Mouse (Mus musculus): Measurements from ENCODE around the gene Dagla.

The Dagla gene

GRCm38 (mm10) chr19:10304810-10305544 lies at the start of gene Dagla:
Gene Dagla, minus strand, starts transcription at chr19:10304877.
- DNase-seq (ENCODE audit: low spot score in 2 of 2) = peak in 1 of 2 experiments; percentile 86

DNA sequence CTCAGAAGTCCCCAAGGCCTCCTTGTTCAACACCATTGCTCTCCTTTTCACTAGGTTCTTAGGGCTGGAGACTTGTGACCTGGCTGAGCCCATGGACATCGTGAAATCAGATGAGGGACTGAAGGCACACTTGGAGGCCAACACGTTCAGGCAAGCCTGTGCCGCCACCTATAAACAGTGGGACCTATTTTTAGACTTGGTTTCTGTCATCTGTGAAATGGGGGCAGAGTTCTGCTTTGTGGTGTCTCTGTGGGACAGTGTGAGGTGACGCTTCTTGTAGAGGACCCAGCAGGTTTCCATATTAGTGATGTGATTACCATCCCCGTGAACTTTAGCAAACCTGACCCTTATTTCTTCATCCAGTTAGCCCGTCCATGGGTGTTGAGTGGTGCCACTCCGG lies 47.5 kb upstream of the Dagla start:
- DNase-seq (ENCODE audit: low spot score in 2 of 2) = no peak

- DNase-seq (ENCODE audit: low spot score in 2 of 2) = no peak
These were observed 43.1 kb upstream of the Dagla start for GRCm38 (mm10) chr19:10347628-10348273.

- no peak for DNase-seq (ENCODE audit: low spot score in 2 of 2)
These were observed 41.0 kb upstream of the Dagla start for GRCm38 (mm10) chr19:10345696-10346095.

- DNase-seq (ENCODE audit: low spot score in 2 of 2) = no peak
These were observed 39.2 kb upstream of the Dagla start for GRCm38 (mm10) chr19:10343866-10344265.

DNA sequence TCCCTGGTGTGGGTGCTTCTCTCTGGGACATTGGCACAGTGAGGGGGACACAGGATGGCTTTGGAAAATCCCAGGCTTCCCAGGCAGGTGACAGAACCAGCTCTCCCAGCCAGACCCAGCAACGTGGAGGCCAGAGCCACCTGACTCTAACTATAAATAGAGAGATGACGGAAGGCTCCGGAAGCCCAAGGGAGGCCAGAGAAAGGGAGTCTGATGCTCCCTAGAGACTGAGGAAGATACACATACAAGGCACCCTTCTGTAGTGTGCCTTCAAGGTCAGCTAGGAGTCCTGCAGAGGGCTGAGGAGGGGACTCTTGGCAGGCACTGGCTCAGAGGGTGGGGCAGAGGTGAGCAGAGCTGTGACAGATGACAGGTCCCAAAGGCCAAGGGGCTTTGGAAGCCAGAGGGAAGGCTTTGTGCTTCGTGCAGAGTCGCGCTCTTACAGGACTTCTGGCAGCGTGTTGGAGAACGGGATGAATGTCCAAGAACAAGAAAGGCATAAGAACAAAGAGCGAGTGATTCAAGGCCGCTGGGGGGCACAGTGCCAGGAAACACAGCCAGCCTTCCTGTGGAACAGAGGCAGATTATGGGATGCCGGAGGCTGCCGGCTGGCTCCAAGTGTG lies 37.3 kb upstream of the Dagla start:
- peak; percentile 72 to 74 for DNase-seq (ENCODE audit: low spot score in 2 of 2)

DNA sequence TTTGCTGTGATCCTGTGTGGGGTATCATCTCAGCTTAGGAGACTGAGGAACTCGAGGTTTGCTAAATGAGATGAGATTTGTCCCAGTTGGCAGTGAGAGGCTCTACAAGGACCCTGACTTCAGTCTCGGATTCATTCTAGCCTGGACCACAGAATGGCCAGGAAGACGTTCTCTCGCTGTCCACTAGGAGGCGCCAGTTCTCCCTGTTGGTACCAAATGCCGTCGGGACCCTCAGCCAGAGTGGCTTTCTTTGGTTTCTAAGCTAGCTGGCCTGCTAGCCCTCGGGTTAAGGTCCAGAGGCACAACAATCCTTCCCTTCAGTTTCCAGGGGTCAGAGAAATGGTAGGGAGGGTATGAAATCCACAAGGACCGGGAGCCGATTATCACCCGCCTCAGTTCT lies 36.5 kb upstream of the Dagla start:
- peak; percentile 39 to 59 for DNase-seq (ENCODE audit: low spot score in 2 of 2)

DNA sequence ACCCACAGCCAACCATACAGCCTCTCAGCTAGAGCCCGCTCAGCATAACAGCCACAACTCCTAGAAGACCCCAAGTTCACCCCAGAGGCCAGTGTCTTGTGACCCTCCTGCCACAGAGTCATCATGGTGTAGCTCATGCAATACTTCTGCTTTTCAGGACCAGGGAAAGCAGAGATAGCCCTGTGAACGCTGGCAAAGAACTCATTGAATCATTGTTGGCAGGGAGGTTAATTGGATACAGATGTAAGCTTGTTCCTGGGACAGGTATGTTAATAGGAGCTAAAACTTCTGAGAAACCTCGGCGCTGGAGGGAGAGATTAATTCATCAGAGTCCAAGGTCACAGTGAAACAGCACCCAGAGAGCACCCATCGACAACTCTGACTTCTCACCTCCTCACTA lies 36.0 kb upstream of the Dagla start:
- DNase-seq (ENCODE audit: low spot score in 2 of 2) = no peak

GRCm38 (mm10) chr19:10339271-10339670 lies 34.6 kb upstream of the Dagla start:
- DNase-seq (ENCODE audit: low spot score in 2 of 2) = no peak

DNA sequence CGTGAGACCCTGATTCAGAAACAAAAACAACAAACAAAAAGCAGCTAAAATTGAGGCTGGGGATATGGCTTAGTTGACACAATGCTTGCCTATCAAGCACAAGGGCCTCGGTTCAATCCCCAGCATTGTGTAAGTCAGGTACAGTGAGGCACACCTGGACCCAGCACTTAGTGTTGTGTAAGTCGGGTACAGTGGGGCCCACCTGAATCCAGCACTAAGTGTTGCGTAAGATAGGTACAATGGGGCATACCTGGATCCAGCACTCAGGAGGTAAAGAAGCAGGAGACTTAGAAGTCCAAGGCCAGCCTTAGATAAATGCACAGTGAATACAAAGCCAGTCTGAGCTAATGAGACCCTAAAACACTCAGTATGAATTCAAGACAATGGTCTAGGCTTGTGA lies 34.0 kb upstream of the Dagla start:
- no peak for DNase-seq (ENCODE audit: low spot score in 2 of 2)

GRCm38 (mm10) chr19:10334467-10334866 lies 29.8 kb upstream of the Dagla start:
- no peak for DNase-seq (ENCODE audit: low spot score in 2 of 2)

- peak; percentile 39 to 70 for DNase-seq (ENCODE audit: low spot score in 2 of 2)
These were observed 29.0 kb upstream of the Dagla start for GRCm38 (mm10) chr19:10333545-10334252.

DNA sequence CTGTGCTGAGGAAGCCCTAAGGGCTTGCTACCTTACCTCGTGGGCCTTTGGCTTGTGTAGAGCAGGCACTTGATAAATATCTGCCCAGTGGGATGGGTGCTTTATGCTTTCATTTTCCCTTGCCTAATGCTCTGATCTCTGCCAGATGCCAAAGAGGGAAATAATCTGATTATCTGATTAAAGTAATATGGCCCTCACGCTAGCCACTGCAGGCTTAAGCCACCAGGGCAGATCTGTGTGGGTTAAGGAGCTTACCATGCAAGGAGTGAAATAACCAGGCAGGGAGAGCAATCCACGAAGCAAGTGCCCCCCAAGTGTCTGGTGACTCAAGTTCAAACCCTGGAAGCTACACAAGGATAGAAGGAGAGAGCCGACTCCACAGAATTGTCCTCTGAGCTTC lies 27.0 kb upstream of the Dagla start:
- DNase-seq (ENCODE audit: low spot score in 2 of 2) = no peak

DNA sequence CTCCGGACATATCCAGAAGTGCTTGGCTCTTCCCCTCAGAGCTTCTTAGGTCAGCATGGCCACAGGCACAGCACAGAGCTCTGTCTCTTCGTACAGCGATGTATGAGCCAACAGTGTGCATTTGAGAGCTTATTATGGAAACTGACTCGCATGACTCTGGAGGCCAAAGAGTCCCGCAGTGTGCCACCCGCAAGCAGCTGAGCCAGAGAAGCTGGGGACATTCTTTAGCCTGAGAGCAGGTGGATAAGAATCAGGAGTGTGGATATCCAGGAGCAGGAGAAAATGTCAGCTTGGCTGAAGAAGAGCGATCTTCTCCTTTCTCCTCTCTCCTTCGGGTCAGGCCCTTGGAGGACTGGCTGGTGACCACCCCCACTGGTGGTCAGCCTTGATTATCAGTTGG lies 24.4 kb upstream of the Dagla start:
- no peak for DNase-seq (ENCODE audit: low spot score in 2 of 2)

DNA sequence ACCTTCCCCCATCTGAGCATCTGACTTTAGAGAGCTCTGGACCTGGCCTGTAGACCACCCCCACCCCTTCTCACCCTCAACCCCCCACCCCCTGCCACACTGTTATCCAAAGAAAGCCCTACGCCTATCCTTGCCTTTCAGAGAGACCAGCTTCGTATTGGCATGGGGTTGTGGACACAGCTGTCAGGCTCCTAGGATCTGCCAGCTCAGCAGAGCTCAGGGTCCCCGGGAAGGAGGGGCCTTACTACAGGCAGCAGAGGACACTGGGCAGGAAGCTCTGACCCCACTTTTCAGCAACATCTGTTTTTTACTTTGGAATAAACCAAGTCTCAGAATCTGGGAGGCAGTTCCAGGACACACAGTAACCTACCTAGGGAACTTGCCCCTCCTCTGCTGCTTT lies 21.9 kb upstream of the Dagla start:
- DNase-seq (ENCODE audit: low spot score in 2 of 2) = no peak

DNA sequence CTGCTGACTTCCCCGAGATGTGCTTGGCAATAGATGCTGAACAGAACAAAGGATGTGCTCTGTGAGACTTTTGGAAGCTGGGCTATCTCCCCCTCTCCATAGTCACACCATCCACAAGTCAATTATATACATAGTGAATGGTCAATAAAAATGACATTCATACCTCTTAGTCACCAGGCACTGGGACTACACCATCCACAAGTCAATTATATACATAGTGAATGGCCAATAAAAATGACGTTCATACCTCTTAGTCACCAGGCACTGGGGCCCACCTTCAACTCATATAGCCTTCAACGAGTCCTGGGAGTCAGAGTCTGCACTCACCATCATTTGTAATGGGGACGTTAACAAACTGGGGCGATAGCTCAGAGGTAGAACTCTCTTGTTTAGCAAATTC lies 19.2 kb upstream of the Dagla start:
- DNase-seq (ENCODE audit: low spot score in 2 of 2) = no peak

DNA sequence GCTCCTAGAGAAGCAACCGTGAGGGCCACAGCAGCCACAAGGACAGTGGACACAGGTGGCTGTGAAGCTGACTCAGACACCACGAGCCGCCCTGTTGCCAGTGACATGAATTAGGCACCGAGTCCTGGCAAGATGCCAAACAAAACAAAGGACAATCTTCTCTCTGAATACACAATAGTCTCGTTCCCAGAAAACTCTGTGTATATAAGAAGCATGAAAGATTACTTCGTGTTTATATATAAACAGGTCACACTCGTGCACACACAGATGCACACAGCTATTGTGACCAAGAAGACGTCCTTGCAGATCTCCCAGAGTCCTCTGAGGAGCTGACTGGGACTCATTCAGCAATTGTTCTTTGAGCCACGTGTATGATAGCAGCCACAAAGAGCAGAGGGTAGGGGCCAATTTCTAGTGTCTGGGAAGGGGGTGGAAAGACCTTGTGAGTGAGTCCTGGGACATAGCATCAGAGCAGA lies 18.7 kb upstream of the Dagla start:
- DNase-seq (ENCODE audit: low spot score in 2 of 2) = no peak

DNA sequence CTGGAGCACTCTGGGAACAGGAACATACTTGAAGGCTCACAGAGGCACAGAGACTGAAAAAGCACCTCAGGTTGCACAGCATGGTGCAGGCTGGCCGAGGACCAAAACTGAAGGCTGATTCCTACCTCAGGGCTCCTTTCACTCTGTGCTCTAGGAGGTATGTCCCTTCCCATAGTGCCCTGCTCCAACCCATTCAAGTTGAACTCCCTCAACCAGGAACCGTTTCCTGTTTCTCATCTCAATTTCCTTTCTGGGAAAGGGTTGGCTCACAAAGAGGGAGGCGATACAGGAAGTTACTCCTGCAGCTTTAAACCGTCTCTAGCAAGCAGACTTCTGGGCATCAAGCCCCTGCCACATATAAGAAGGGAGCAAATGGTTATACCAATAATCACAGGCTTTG lies 13.1 kb upstream of the Dagla start:
- DNase-seq (ENCODE audit: low spot score in 2 of 2) = no peak

DNA sequence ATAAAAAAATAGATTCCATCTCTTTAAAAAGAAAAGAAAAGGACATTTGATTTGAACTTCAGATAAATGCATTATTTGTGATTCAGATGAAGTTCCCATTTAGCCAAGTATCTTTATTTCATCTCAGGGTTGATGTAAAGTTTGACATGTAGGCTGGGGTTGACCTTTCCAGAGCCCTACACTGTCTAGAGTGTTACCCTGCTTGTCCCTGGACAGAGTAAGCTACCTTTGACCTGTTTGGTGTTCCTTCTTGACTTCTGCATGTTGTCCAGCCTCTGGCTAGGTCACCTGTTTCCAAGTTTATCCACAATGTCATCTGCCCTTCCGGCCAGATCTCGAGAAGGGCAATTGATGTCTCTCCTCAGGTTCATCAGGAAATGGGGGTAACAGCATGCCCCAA lies 12.7 kb upstream of the Dagla start:
- no peak for DNase-seq (ENCODE audit: low spot score in 2 of 2)

- no peak for DNase-seq (ENCODE audit: low spot score in 2 of 2)
These were observed 12.3 kb upstream of the Dagla start for GRCm38 (mm10) chr19:10316956-10317355.

DNA sequence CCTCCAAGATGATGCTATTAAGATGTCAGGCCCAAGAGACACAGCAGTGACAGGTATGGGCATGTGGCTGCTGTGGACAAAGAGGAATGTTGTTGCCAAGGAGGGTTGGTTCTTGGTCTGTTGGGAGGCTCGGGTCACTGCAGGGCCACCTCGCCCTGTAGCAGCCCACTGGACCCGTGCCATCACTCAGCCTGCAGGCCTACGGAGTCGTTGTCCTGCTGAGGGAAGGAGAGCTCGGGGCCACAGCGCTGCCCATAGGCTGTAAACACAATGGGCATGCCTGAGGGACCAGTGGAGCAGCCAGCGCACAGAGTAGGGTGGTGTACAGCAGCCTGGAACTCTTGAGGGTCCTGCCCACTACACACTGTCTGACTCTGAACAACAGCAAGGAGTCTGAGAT lies 7.4 kb upstream of the Dagla start:
- no peak for DNase-seq (ENCODE audit: low spot score in 2 of 2)

GRCm38 (mm10) chr19:10308990-10309389 lies 4.3 kb upstream of the Dagla start:
- no peak for DNase-seq (ENCODE audit: low spot score in 2 of 2)

All from frontal cortex, postnatal 14 days (tissue).